Mouse (Mus musculus): ENCODE results near the gene Gpx5. TPM values are rescaled to one million over a fixed set of nuclear protein-coding genes. Genes with fewer than 3 reads are reported as not detected.
A peak's percentile ranks its signal among the peaks of the same experiment; 100 is the strongest.

Gpx5 gene
- polyA plus RNA-seq (2015; fragmentation: Nextera tagmentation; extraction: Ambion mirVana): not detected in 2 replicates

- Histone ChIP-seq H3K9me3 (no peaks in the 10 kb centered on the region), H3K27ac (no peak within 1 kb of the TSS), H3K9ac (no peak within 1 kb of the TSS), H3K4me1 (no peaks in the 10 kb centered on the region), H3K36me3 (no peaks in the 10 kb centered on the region), H3K27me3 (replicated peaks) (no peaks in the 10 kb centered on the region), H3K4me3 (replicated peaks) (no peak within 1 kb of the TSS), H3K4me2 (no peak within 1 kb of the TSS)
- 88% methylated on average over 6 of the region's 6 CpGs for WGBS
- ATAC-seq (ENCODE audit: insufficient read depth, low FRiP score, low read depth): no peak
These were observed at the start of gene Gpx5 for GRCm38 (mm10) chr13:21292631-21293030. Gene Gpx5, minus strand, starts transcription at chr13:21292731.

- Histone ChIP-seq H3K4me1 (peaks cover 3% of the 10 kb centered on the region; the same call in 1 of the 2 replicates), H3K36me3 (no peaks in the 10 kb centered on the region), H3K4me2 (peak overlapping the region; percentile 65), H3K4me3 (replicated peaks) (peak overlapping the region; percentile 40), H3K27me3 (replicated peaks) (no peaks in the 10 kb centered on the region), H3K9me3 (no peaks in the 10 kb centered on the region), H3K9ac (no peak overlapping the region), H3K27ac (no peak overlapping the region)
- 1% methylated on average over 9 of the region's 9 CpGs for WGBS
- ATAC-seq (ENCODE audit: insufficient read depth, low FRiP score, low read depth): peak; percentile 43; the same call in 1 of the 2 replicates
These were observed 34.9 kb upstream of the Gpx5 start for GRCm38 (mm10) chr13:21327424-21327823.

DNA sequence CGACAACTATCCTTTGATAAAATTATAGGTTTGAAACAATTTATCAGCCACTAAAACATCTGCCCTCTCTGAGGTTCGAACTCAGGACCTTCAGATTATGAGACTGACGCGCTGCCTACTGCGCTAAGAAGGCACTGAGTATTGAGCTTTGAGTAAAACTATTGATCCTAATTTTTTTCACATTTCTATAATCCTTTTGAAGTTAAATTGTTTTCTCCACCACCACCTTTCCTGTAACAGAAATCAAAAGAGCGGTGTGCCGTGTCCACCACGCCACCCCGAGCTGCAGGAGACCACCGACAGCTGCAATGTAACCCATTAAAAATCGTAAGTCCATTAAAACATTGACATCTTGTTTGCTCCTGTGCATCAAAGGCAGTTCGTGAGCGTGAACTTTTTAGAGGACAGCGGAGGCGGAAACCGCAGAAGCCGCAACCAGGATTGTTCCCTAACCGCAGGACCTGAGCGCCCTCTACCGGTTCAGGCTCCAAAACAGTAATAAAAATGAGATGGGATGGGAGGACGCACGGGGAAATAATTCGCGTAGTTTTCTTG, 34.2 kb upstream of the Gpx5 start:
- H3K27me3 ChIP-seq (replicated peaks): no peaks in the 10 kb centered on the region
- H3K4me1 ChIP-seq: peaks cover 3% of the 10 kb centered on the region; the same call in 1 of the 2 replicates
- H3K9me3 ChIP-seq: no peaks in the 10 kb centered on the region
- peak; percentile 31; the same call in 1 of the 2 replicates for ATAC-seq (ENCODE audit: insufficient read depth, low FRiP score, low read depth)
- no peaks in the 10 kb centered on the region for H3K36me3 ChIP-seq
- no peak overlapping the region for H3K27ac ChIP-seq
- no peak overlapping the region for H3K9ac ChIP-seq
- peak overlapping the region; percentile 65 for H3K4me2 ChIP-seq
- WGBS: under 1% methylated on average over 24 of the region's 24 CpGs
- peak overlapping the region; percentile 40 for H3K4me3 ChIP-seq (replicated peaks)

DNA sequence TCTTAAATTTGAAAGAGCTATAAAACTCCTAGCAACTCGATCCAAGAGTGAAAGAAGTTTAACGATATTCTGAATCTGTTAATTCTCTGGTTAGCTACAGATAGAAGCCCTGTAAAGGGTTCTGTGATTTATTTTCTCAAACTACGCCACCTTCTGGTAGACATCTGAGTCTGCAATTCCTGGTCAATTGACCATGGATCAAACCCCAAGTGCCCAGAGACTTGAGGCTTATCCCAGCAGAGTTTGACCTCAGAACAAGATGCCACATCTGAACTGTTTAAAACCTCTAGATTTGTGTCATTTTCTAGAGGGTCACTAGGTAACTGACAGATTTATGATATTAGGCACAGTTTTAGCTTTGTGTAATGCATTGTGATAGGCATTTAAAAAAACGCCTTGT, 33.7 kb upstream of the Gpx5 start:
- H3K36me3 ChIP-seq: no peaks in the 10 kb centered on the region

GRCm38 (mm10) chr13:21323405-21323804, 30.9 kb upstream of the Gpx5 start:
- Histone ChIP-seq H3K27me3 (replicated peaks) (no peaks in the 10 kb centered on the region), H3K9ac (no peak overlapping the region), H3K4me2 (peak overlapping the region; percentile 34; the same call in 1 of the 2 replicates), H3K9me3 (no peaks in the 10 kb centered on the region), H3K4me3 (replicated peaks) (no peak overlapping the region), H3K36me3 (no peaks in the 10 kb centered on the region), H3K27ac (no peak overlapping the region), H3K4me1 (peaks cover 3% of the 10 kb centered on the region; the same call in 1 of the 2 replicates)
- WGBS: 67% methylated on average over 6 of the region's 6 CpGs
- ATAC-seq (ENCODE audit: insufficient read depth, low FRiP score, low read depth): no peak

More for the DNA sequence above, 33.7 kb upstream of the Gpx5 start:
- H3K4me3 ChIP-seq (replicated peaks): peak overlapping the region; percentile 40; the same call in 1 of the 2 replicates
- WGBS: 13% methylated on average over 4 of the region's 4 CpGs
- peak overlapping the region; percentile 65 for H3K4me2 ChIP-seq
- no peaks in the 10 kb centered on the region for H3K9me3 ChIP-seq
- H3K27ac ChIP-seq: no peak overlapping the region
- peaks cover 3% of the 10 kb centered on the region; the same call in 1 of the 2 replicates for H3K4me1 ChIP-seq
- no peaks in the 10 kb centered on the region for H3K27me3 ChIP-seq (replicated peaks)
- H3K9ac ChIP-seq: no peak overlapping the region
- no peak for ATAC-seq (ENCODE audit: insufficient read depth, low FRiP score, low read depth)

- no peak overlapping the region for H3K9ac ChIP-seq
- ATAC-seq (ENCODE audit: insufficient read depth, low FRiP score, low read depth): no peak
- no peaks in the 10 kb centered on the region for H3K27me3 ChIP-seq (replicated peaks)
- H3K36me3 ChIP-seq: no peaks in the 10 kb centered on the region
- peak overlapping the region; percentile 15 for H3K4me3 ChIP-seq (replicated peaks)
- WGBS: 17% methylated on average over 18 of the region's 18 CpGs
- H3K4me1 ChIP-seq: peaks cover 3% of the 10 kb centered on the region; the same call in 1 of the 2 replicates
- peak overlapping the region; percentile 44 for H3K4me2 ChIP-seq
- H3K9me3 ChIP-seq: no peaks in the 10 kb centered on the region
- H3K27ac ChIP-seq: no peak overlapping the region
These were observed 30.2 kb upstream of the Gpx5 start for GRCm38 (mm10) chr13:21322509-21323375.

- WGBS: 7% methylated on average over 18 of the region's 18 CpGs
- Histone ChIP-seq H3K9me3 (no peaks in the 10 kb centered on the region), H3K27ac (no peak overlapping the region), H3K4me1 (no peaks in the 10 kb centered on the region), H3K27me3 (replicated peaks) (no peaks in the 10 kb centered on the region), H3K9ac (no peak overlapping the region), H3K4me3 (replicated peaks) (peak overlapping the region; percentile 15; the same call in 1 of the 2 replicates), H3K36me3 (no peaks in the 10 kb centered on the region), H3K4me2 (peak overlapping the region; percentile 44)
- no peak for ATAC-seq (ENCODE audit: insufficient read depth, low FRiP score, low read depth)
These were observed 29.5 kb upstream of the Gpx5 start for GRCm38 (mm10) chr13:21321890-21322494.

GRCm38 (mm10) chr13:21320262-21320661, 27.7 kb upstream of the Gpx5 start:
- Histone ChIP-seq H3K4me3 (replicated peaks) (no peak overlapping the region), H3K4me1 (no peaks in the 10 kb centered on the region), H3K27ac (no peak overlapping the region), H3K27me3 (replicated peaks) (no peaks in the 10 kb centered on the region), H3K36me3 (no peaks in the 10 kb centered on the region), H3K9me3 (no peaks in the 10 kb centered on the region), H3K9ac (no peak overlapping the region), H3K4me2 (no peak overlapping the region)
- WGBS: 61% methylated on average over 3 of the region's 3 CpGs
- no peak for ATAC-seq (ENCODE audit: insufficient read depth, low FRiP score, low read depth)

DNA sequence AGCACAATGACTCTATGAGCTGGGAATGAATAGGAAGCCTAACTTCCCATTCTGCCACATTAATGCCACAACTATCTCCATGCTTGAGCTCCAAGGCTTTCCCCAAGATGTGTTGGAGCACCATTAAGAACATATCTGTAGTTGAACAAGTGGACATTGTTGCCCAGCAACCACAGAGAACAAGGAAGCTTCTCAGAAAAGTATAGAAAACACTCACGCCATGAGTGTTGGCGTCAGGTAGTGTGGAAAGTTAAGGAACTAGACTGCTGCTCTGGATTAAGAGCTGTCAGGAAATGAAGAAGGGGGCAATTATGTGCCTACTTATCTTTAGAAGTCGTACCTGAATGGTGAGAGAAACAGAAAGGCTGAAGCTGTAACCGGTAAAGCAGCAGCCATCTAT, 21.4 kb upstream of the Gpx5 start:
- no peaks in the 10 kb centered on the region for H3K36me3 ChIP-seq
- no peak for ATAC-seq (ENCODE audit: insufficient read depth, low FRiP score, low read depth)
- H3K27ac ChIP-seq: no peak overlapping the region
- no peaks in the 10 kb centered on the region for H3K27me3 ChIP-seq (replicated peaks)
- no peaks in the 10 kb centered on the region for H3K9me3 ChIP-seq
- no peak overlapping the region for H3K4me3 ChIP-seq (replicated peaks)
- H3K4me2 ChIP-seq: no peak overlapping the region
- 74% methylated on average over 4 of the region's 4 CpGs for WGBS
- H3K9ac ChIP-seq: no peak overlapping the region
- no peaks in the 10 kb centered on the region for H3K4me1 ChIP-seq

DNA sequence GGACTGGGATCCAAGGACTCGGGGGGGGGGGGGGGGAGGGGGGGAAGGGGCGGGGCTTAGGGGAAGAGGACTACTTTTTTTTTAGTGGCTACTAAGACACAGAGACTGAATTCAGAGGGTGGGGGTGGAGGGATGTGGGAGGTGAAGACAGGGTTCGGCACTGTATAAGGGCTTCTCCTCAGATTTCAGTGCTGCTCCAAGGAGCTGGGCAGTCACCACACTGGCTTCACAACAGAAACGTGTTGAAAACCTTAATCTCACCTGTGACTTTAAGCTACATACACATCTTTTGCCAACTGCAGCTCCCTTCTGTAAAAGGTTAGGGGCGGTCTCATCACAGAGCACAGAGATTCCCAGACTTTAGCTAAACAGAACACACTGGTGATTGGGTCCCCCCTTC, 20.3 kb upstream of the Gpx5 start:
- WGBS: 47% methylated on average over 3 of the region's 5 CpGs
- H3K27ac ChIP-seq: no peak overlapping the region
- no peak overlapping the region for H3K9ac ChIP-seq
- H3K36me3 ChIP-seq: no peaks in the 10 kb centered on the region
- no peaks in the 10 kb centered on the region for H3K4me1 ChIP-seq
- no peak overlapping the region for H3K4me2 ChIP-seq
- H3K4me3 ChIP-seq (replicated peaks): no peak overlapping the region
- H3K9me3 ChIP-seq: no peaks in the 10 kb centered on the region
- no peaks in the 10 kb centered on the region for H3K27me3 ChIP-seq (replicated peaks)
- ATAC-seq (ENCODE audit: insufficient read depth, low FRiP score, low read depth): no peak

- no peaks in the 10 kb centered on the region for H3K27me3 ChIP-seq (replicated peaks)
- H3K36me3 ChIP-seq: no peaks in the 10 kb centered on the region
- no peaks in the 10 kb centered on the region for H3K9me3 ChIP-seq
- H3K27ac ChIP-seq: no peak within 1 kb of the TSS
- ATAC-seq (ENCODE audit: insufficient read depth, low FRiP score, low read depth): no peak
- H3K4me1 ChIP-seq: no peaks in the 10 kb centered on the region
- 15% methylated on average over 3 of the region's 3 CpGs for whole genome bisulfite sequencing
- no peak within 1 kb of the TSS for H3K4me2 ChIP-seq
- no peak within 1 kb of the TSS for H3K9ac ChIP-seq
- no peak within 1 kb of the TSS for H3K4me3 ChIP-seq (replicated peaks)
These were observed 19.4 kb upstream of the Gpx5 start, which contains the start of gene Gpx6 for GRCm38 (mm10) chr13:21311926-21312325. Gene Gpx6, plus strand, starts transcription at chr13:21312125.

DNA sequence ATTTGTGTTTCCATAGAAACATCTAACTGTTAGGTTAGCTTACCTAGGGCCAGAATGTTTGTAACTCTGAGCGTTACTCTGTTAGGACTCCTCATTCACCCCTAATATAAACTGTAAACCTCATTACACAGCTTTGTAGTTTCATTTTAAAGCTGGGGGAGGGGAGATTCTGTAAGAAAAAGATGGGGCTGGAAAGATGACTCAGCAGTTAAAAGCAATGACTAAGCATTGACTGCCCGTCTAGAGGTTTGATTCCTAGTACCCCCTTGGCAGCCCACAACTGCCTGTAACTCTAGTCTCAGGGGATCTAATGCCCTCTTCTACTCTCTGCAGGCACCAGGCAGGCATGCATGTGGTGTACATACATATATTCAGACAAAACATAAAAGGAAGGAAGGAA, 17.3 kb upstream of the Gpx5 start:
- H3K4me2 ChIP-seq: no peak overlapping the region
- H3K4me3 ChIP-seq (replicated peaks): no peak overlapping the region
- no peaks in the 10 kb centered on the region for H3K9me3 ChIP-seq
- H3K36me3 ChIP-seq: no peaks in the 10 kb centered on the region
- no peak for ATAC-seq (ENCODE audit: insufficient read depth, low FRiP score, low read depth)
- no peak overlapping the region for H3K27ac ChIP-seq
- no peaks in the 10 kb centered on the region for H3K4me1 ChIP-seq
- H3K27me3 ChIP-seq (replicated peaks): no peaks in the 10 kb centered on the region
- 51% methylated on average over 2 of the region's 2 CpGs for WGBS
- no peak overlapping the region for H3K9ac ChIP-seq

Measured in stomach, embryonic 15.5 days (tissue).